Mouse (Mus musculus): ENCODE data around the gene Rps15. TPM values are rescaled to one million over a fixed set of nuclear protein-coding genes. Genes with fewer than 3 reads are reported as not detected.

Rps15 gene
- total RNA-seq, 1 experiment: 2,505 TPM

- in situ Hi-C loops (cut with MboI; ENCODE audit: low sequenced_read_pairs in 2 of 2, unreplicated experiment in 2 of 2): no loop called here
- Histone ChIP-seq H3K9me3 (ENCODE audit: control insufficient read depth, insufficient read depth, low read depth, low read length) (no peaks in the 10 kb centered on the region), H3K9ac (ENCODE audit: insufficient read depth, low read depth, low read length, poor library complexity, severe bottlenecking) (no peak overlapping the region), H3K4me3 (ENCODE audit: insufficient read depth in 1 of 2, low read depth in 1 of 2, low read length in 2 of 2, poor library complexity in 1 of 2, severe bottlenecking in 1 of 2) (no peak overlapping the region), H3K4me1 (ENCODE audit: control insufficient read depth in 2 of 2, insufficient read depth in 2 of 2, low read length in 2 of 2, poor library complexity in 1 of 2) (peaks cover 0 to 7% of the 10 kb centered on the region in 2 experiments; a peak in 2 of 4 replicates), H3K27ac (ENCODE audit: insufficient read depth, low read depth, low read length, poor library complexity, severe bottlenecking) (no peak overlapping the region), H3K36me3 (ENCODE audit: control insufficient read depth, insufficient read depth, low read length, poor library complexity, severe bottlenecking) (peaks cover 22% of the 10 kb centered on the region)
- no peak for DNase-seq (ENCODE audit: low read depth, low spot score)
- no peak for TF ChIP-seq CHD2 (IDR thresholded peaks at IDR 0.05; ENCODE audit: low read depth, low read length)
- TF ChIP-seq ZNF384 (IDR thresholded peaks at IDR 0.05; ENCODE audit: low read depth, low read length): no peak
- TF ChIP-seq HCFC1 (IDR thresholded peaks at IDR 0.05; ENCODE audit: borderline replicate concordance, insufficient read depth, low read length): no peak
- no peak for TF ChIP-seq MAFK (IDR thresholded peaks at IDR 0.05; ENCODE audit: insufficient read depth, low read depth, low read length)
- TF ChIP-seq ZC3H11A (IDR thresholded peaks at IDR 0.05; ENCODE audit: borderline replicate concordance, low read depth, low read length): no peak
Measured at GRCm38 (mm10) chr10:80250573-80250972, 41.7 kb upstream of the Rps15 start.

- Histone ChIP-seq H3K27ac (ENCODE audit: insufficient read depth, low read depth, low read length, poor library complexity, severe bottlenecking) (no peak overlapping the region), H3K4me1 (ENCODE audit: control insufficient read depth in 2 of 2, insufficient read depth in 2 of 2, low read length in 2 of 2, poor library complexity in 1 of 2) (peaks cover 0 to 11% of the 10 kb centered on the region in 2 experiments; a peak in 2 of 4 replicates), H3K36me3 (ENCODE audit: control insufficient read depth, insufficient read depth, low read length, poor library complexity, severe bottlenecking) (peaks cover 35% of the 10 kb centered on the region), H3K4me3 (ENCODE audit: insufficient read depth in 1 of 2, low read depth in 1 of 2, low read length in 2 of 2, poor library complexity in 1 of 2, severe bottlenecking in 1 of 2) (no peak overlapping the region), H3K9me3 (ENCODE audit: control insufficient read depth, insufficient read depth, low read depth, low read length) (no peaks in the 10 kb centered on the region), H3K9ac (ENCODE audit: insufficient read depth, low read depth, low read length, poor library complexity, severe bottlenecking) (no peak overlapping the region)
- TF ChIP-seq MAFK (IDR thresholded peaks at IDR 0.05; ENCODE audit: insufficient read depth, low read depth, low read length): no peak
- no peak for TF ChIP-seq HCFC1 (IDR thresholded peaks at IDR 0.05; ENCODE audit: borderline replicate concordance, insufficient read depth, low read length)
- TF ChIP-seq CHD2 (IDR thresholded peaks at IDR 0.05; ENCODE audit: low read depth, low read length): no peak
- TF ChIP-seq ZC3H11A (IDR thresholded peaks at IDR 0.05; ENCODE audit: borderline replicate concordance, low read depth, low read length): no peak
- TF ChIP-seq ZNF384 (IDR thresholded peaks at IDR 0.05; ENCODE audit: low read depth, low read length): no peak
- DNase-seq (ENCODE audit: low read depth, low spot score): no peak
- in situ Hi-C loops (cut with MboI; ENCODE audit: low sequenced_read_pairs in 2 of 2, unreplicated experiment in 2 of 2): no loop called here
Measured at GRCm38 (mm10) chr10:80252011-80252410, 40.2 kb upstream of the Rps15 start.

GRCm38 (mm10) chr10:80252493-80253274 is 39.6 kb upstream of the Rps15 start:
- peaks cover 0 to 11% of the 10 kb centered on the region in 2 experiments; a peak in 2 of 4 replicates for H3K4me1 ChIP-seq (ENCODE audit: control insufficient read depth in 2 of 2, insufficient read depth in 2 of 2, low read length in 2 of 2, poor library complexity in 1 of 2)
- TF ChIP-seq ZC3H11A (IDR thresholded peaks at IDR 0.05; ENCODE audit: borderline replicate concordance, low read depth, low read length): no peak
- no peak for DNase-seq (ENCODE audit: low read depth, low spot score)
- in situ Hi-C loops (cut with MboI; ENCODE audit: low sequenced_read_pairs in 2 of 2, unreplicated experiment in 2 of 2): no loop called here
- peaks cover 38% of the 10 kb centered on the region for H3K36me3 ChIP-seq (ENCODE audit: control insufficient read depth, insufficient read depth, low read length, poor library complexity, severe bottlenecking)
- no peaks in the 10 kb centered on the region for H3K9me3 ChIP-seq (ENCODE audit: control insufficient read depth, insufficient read depth, low read depth, low read length)
- no peak overlapping the region for H3K4me3 ChIP-seq (ENCODE audit: insufficient read depth in 1 of 2, low read depth in 1 of 2, low read length in 2 of 2, poor library complexity in 1 of 2, severe bottlenecking in 1 of 2)
- H3K27ac ChIP-seq (ENCODE audit: insufficient read depth, low read depth, low read length, poor library complexity, severe bottlenecking): no peak overlapping the region
- no peak overlapping the region for H3K9ac ChIP-seq (ENCODE audit: insufficient read depth, low read depth, low read length, poor library complexity, severe bottlenecking)

GRCm38 (mm10) chr10:80253551-80253950 is 38.7 kb upstream of the Rps15 start:
- DNase-seq (ENCODE audit: low read depth, low spot score): no peak
- no peak overlapping the region for H3K4me3 ChIP-seq (ENCODE audit: insufficient read depth in 1 of 2, low read depth in 1 of 2, low read length in 2 of 2, poor library complexity in 1 of 2, severe bottlenecking in 1 of 2)
- H3K9me3 ChIP-seq (ENCODE audit: control insufficient read depth, insufficient read depth, low read depth, low read length): no peaks in the 10 kb centered on the region
- no peak overlapping the region for H3K9ac ChIP-seq (ENCODE audit: insufficient read depth, low read depth, low read length, poor library complexity, severe bottlenecking)
- in situ Hi-C loops (cut with MboI; ENCODE audit: low sequenced_read_pairs in 2 of 2, unreplicated experiment in 2 of 2): no loop called here
- no peak overlapping the region for H3K27ac ChIP-seq (ENCODE audit: insufficient read depth, low read depth, low read length, poor library complexity, severe bottlenecking)
- no peak for TF ChIP-seq MAFK (IDR thresholded peaks at IDR 0.05; ENCODE audit: insufficient read depth, low read depth, low read length)
- no peak for TF ChIP-seq ZC3H11A (IDR thresholded peaks at IDR 0.05; ENCODE audit: borderline replicate concordance, low read depth, low read length)
- no peak for TF ChIP-seq HCFC1 (IDR thresholded peaks at IDR 0.05; ENCODE audit: borderline replicate concordance, insufficient read depth, low read length)
- TF ChIP-seq ZNF384 (IDR thresholded peaks at IDR 0.05; ENCODE audit: low read depth, low read length): no peak
- no peak for TF ChIP-seq CHD2 (IDR thresholded peaks at IDR 0.05; ENCODE audit: low read depth, low read length)
- H3K36me3 ChIP-seq (ENCODE audit: control insufficient read depth, insufficient read depth, low read length, poor library complexity, severe bottlenecking): peaks cover 44% of the 10 kb centered on the region
- H3K4me1 ChIP-seq (ENCODE audit: control insufficient read depth in 2 of 2, insufficient read depth in 2 of 2, low read length in 2 of 2, poor library complexity in 1 of 2): peaks cover 0 to 11% of the 10 kb centered on the region in 2 experiments; a peak in 2 of 4 replicates
